Mouse (Mus musculus): ENCODE measurements at regions not wholly inside any gene's neighbourhood (a gene's known extent, or its start where the extent isn't known, plus 50 kb on each side); places are given as distances from the start of the nearest gene placed in this dataset.

DNA sequence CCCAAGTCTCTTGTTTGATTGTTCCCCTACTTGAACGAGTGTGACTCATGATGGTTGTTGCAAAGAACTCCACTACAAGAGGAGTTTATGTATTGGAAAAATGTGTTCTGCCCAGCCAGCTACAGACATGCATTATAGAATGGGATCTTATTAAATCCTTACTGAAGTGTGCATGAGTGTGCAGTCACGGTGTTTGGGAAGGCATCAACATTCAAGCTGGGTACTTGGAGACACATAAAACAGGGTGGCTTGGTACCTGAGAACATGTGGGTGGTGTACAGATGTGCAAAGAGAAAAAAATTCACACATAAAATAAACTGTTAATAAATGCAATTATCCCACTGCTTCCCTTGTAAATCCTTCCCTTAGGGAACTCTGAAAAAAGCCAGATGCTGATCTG is 443.2 kb upstream of the Klf12 start:
- TF ChIP-seq POLR2A (IDR thresholded peaks at IDR 0.05; ENCODE audit: control insufficient read depth, low read depth, low read length) (no peak), CTCF (IDR thresholded peaks at IDR 0.05; ENCODE audit: control insufficient read depth, insufficient read depth, insufficient replicate concordance, low read depth, low read length) (no peak)
- Histone ChIP-seq H3K4me1 (ENCODE audit: control insufficient read depth, insufficient read depth, low read length) (no peaks in the 10 kb centered on the region), H3K27me3 (ENCODE audit: control insufficient read depth, insufficient read depth, low read length) (no peaks in the 10 kb centered on the region), H3K4me3 (ENCODE audit: control insufficient read depth, low read depth, low read length) (no peak overlapping the region), H3K36me3 (ENCODE audit: control insufficient read depth, insufficient read depth, low read length) (no peaks in the 10 kb centered on the region), H3K27ac (ENCODE audit: control insufficient read depth, insufficient read depth, low read depth, low read length) (no peak overlapping the region)

DNA sequence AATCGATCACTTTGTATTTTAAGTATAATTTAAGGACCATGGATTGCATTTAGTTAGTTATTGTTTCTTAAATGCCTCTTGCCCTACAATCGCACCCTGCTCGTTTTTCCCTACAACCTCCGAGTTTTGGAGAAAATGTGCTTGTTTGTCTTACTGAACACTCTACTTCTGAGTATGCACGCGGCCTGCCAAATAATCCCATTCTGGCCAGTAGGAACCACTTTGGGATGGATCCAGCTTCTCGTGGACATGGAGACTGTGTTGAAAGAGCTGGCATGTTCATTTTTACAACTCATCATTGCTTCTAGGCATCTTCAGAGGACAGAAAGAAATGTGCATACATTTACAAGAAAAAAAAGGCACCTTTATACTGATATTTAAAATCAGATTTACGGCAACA is 440.5 kb upstream of the Klf12 start:
- no peak for TF ChIP-seq POLR2A (IDR thresholded peaks at IDR 0.05; ENCODE audit: control insufficient read depth, low read depth, low read length)
- no peak for TF ChIP-seq CTCF (IDR thresholded peaks at IDR 0.05; ENCODE audit: control insufficient read depth, insufficient read depth, insufficient replicate concordance, low read depth, low read length)
- Histone ChIP-seq H3K4me3 (ENCODE audit: control insufficient read depth, low read depth, low read length) (no peak overlapping the region), H3K4me1 (ENCODE audit: control insufficient read depth, insufficient read depth, low read length) (no peaks in the 10 kb centered on the region), H3K27ac (ENCODE audit: control insufficient read depth, insufficient read depth, low read depth, low read length) (no peak overlapping the region), H3K36me3 (ENCODE audit: control insufficient read depth, insufficient read depth, low read length) (no peaks in the 10 kb centered on the region), H3K27me3 (ENCODE audit: control insufficient read depth, insufficient read depth, low read length) (no peaks in the 10 kb centered on the region)

DNA sequence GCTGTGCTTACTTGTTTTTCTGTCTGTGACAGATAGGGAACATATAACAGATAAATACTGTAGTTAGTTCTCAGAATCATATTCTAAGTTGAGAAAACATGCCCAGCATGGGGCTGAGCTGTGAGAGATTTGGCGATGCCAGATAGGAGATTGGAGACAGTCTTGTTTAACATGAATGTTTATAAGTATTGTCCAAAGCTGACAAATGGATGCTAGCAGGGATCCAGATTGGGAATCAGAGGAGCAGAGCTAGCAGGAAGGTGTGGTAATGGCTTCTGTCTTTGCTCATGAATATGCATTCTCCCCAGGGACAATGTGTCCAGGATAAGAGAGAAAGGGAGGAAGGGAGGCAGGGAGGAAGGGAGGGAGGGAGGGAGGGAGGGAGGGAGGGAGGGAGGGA is 436.2 kb upstream of the Klf12 start:
- Histone ChIP-seq H3K27me3 (ENCODE audit: control insufficient read depth, insufficient read depth, low read length) (no peaks in the 10 kb centered on the region), H3K4me3 (ENCODE audit: control insufficient read depth, low read depth, low read length) (no peak overlapping the region), H3K27ac (ENCODE audit: control insufficient read depth, insufficient read depth, low read depth, low read length) (no peak overlapping the region), H3K4me1 (ENCODE audit: control insufficient read depth, insufficient read depth, low read length) (peaks cover 3% of the 10 kb centered on the region; the same call in 1 of the 2 replicates), H3K36me3 (ENCODE audit: control insufficient read depth, insufficient read depth, low read length) (no peaks in the 10 kb centered on the region)
- TF ChIP-seq CTCF (IDR thresholded peaks at IDR 0.05; ENCODE audit: control insufficient read depth, insufficient read depth, insufficient replicate concordance, low read depth, low read length) (no peak), POLR2A (IDR thresholded peaks at IDR 0.05; ENCODE audit: control insufficient read depth, low read depth, low read length) (no peak)

DNA sequence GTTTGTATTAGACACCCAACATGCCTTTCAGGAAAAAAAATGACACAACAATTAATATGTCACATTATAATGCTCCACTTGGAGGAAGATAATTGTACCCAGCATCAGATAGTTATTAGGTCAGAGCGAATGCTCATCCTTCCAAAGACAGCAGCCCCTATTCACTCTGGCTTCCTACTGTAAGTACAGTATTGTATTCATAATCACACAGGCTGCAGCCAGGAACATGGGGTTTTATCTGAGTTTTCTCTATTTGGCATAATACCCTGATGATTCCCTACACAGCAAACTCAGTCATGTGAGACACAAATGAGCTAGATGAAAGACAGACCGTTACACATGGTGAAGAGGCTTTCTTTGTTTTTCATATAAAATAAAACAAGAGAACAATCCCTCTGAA is 430.5 kb upstream of the Klf12 start:
- H3K36me3 ChIP-seq (ENCODE audit: control insufficient read depth, insufficient read depth, low read length): no peaks in the 10 kb centered on the region
- TF ChIP-seq POLR2A (IDR thresholded peaks at IDR 0.05; ENCODE audit: control insufficient read depth, low read depth, low read length) (no peak), CTCF (IDR thresholded peaks at IDR 0.05; ENCODE audit: control insufficient read depth, insufficient read depth, insufficient replicate concordance, low read depth, low read length) (no peak)
- H3K4me3 ChIP-seq (ENCODE audit: control insufficient read depth, low read depth, low read length): no peak overlapping the region
- H3K27me3 ChIP-seq (ENCODE audit: control insufficient read depth, insufficient read depth, low read length): no peaks in the 10 kb centered on the region
- peaks cover 3% of the 10 kb centered on the region; the same call in 1 of the 2 replicates for H3K4me1 ChIP-seq (ENCODE audit: control insufficient read depth, insufficient read depth, low read length)
- no peak overlapping the region for H3K27ac ChIP-seq (ENCODE audit: control insufficient read depth, insufficient read depth, low read depth, low read length)

DNA sequence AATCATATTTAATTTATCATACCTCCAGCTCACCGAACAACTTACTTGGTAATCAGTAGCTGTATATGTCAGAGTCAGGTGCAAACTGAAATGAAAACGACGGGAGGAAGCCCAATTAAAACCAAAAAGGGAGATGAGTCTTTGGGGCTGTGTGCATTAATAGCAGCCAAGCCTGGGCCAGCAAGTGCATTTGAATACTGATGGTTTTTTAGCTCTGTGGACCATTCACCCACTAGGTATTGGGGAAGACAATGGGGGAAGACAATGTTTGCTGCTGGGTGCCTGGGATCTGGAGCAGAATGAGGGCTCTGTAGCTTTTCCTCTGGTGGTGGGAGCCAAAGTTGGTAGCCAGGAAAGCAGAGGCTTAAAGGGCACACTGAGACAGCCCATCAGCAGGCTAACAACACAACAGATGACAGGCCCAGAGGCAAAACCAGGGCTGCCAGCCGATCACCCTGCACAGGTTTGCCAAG is 429.6 kb upstream of the Klf12 start:
- peaks cover 3% of the 10 kb centered on the region; the same call in 1 of the 2 replicates for H3K4me1 ChIP-seq (ENCODE audit: control insufficient read depth, insufficient read depth, low read length)
- H3K4me3 ChIP-seq (ENCODE audit: control insufficient read depth, low read depth, low read length): no peak overlapping the region
- no peak overlapping the region for H3K27ac ChIP-seq (ENCODE audit: control insufficient read depth, insufficient read depth, low read depth, low read length)
- no peaks in the 10 kb centered on the region for H3K36me3 ChIP-seq (ENCODE audit: control insufficient read depth, insufficient read depth, low read length)
- H3K27me3 ChIP-seq (ENCODE audit: control insufficient read depth, insufficient read depth, low read length): no peaks in the 10 kb centered on the region
- TF ChIP-seq CTCF (IDR thresholded peaks at IDR 0.05; ENCODE audit: control insufficient read depth, insufficient read depth, insufficient replicate concordance, low read depth, low read length) (no peak), POLR2A (IDR thresholded peaks at IDR 0.05; ENCODE audit: control insufficient read depth, low read depth, low read length) (no peak)

DNA sequence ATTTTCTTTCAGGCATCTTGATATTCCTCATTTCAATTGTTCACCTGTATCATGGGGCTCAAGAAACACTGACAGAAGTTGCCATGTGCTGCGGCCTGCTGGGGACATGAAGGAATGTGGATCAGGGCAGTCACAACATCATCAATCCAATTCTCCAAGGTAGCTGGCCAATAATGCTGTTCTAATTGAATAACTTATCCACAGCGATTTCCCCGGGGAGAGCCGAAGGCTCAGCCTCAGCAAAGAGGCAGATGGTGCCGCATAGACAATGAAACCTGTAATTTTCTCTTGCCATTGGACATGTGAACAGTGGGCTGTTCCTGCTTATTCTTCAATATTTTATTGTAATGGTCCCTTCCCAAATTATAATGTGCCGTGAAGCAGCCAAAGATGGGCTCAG is 429.1 kb upstream of the Klf12 start:
- Histone ChIP-seq H3K4me1 (ENCODE audit: control insufficient read depth, insufficient read depth, low read length) (peaks cover 3% of the 10 kb centered on the region; the same call in 1 of the 2 replicates), H3K36me3 (ENCODE audit: control insufficient read depth, insufficient read depth, low read length) (no peaks in the 10 kb centered on the region), H3K4me3 (ENCODE audit: control insufficient read depth, low read depth, low read length) (no peak overlapping the region), H3K27ac (ENCODE audit: control insufficient read depth, insufficient read depth, low read depth, low read length) (no peak overlapping the region), H3K27me3 (ENCODE audit: control insufficient read depth, insufficient read depth, low read length) (no peaks in the 10 kb centered on the region)
- TF ChIP-seq CTCF (IDR thresholded peaks at IDR 0.05; ENCODE audit: control insufficient read depth, insufficient read depth, insufficient replicate concordance, low read depth, low read length) (no peak), POLR2A (IDR thresholded peaks at IDR 0.05; ENCODE audit: control insufficient read depth, low read depth, low read length) (no peak)

DNA sequence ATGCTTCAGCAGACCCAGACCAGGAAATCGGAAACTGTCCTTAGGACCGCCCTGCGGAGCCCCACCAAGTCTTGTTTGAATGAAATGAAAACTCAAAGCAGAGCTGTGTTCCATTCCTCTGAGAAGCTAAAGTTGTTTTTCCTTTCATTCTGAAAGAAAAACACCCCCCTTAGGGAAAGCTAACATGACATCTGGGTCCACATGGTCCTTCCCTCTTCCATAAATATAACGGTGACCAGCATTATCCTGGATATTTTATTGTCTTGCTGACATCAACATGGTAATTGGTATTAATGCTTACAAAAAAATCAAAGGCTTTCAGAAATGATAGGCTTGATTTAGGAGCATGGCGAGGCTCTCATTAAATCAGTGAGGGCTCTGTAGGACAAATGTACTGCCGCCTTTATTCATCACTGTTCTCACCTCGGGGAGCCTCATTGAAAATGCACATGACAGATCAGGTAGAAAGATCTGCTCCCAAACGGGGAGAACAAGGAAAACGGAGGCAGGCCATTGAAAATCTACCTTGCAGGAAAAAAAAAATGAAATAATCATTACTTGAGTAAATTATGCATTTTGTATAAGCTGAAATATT is 381.0 kb upstream of the Klf12 start:
- Histone ChIP-seq H3K4me1 (ENCODE audit: control insufficient read depth, insufficient read depth, low read length) (no peaks in the 10 kb centered on the region), H3K27ac (ENCODE audit: control insufficient read depth, insufficient read depth, low read depth, low read length) (no peak overlapping the region), H3K36me3 (ENCODE audit: control insufficient read depth, insufficient read depth, low read length) (no peaks in the 10 kb centered on the region), H3K4me3 (ENCODE audit: control insufficient read depth, low read depth, low read length) (no peak overlapping the region), H3K27me3 (ENCODE audit: control insufficient read depth, insufficient read depth, low read length) (no peaks in the 10 kb centered on the region)
- no peak for TF ChIP-seq CTCF (IDR thresholded peaks at IDR 0.05; ENCODE audit: control insufficient read depth, insufficient read depth, insufficient replicate concordance, low read depth, low read length)
- TF ChIP-seq POLR2A (IDR thresholded peaks at IDR 0.05; ENCODE audit: control insufficient read depth, low read depth, low read length): no peak

Data from testis, adult 2 months (tissue).